Mouse (Mus musculus) stomach, embryonic 14.5 days (tissue): ENCODE data around the gene Chaf1a. TPM values are rescaled to one million over a fixed set of nuclear protein-coding genes. Genes with fewer than 3 reads are reported as not detected.
A peak's percentile ranks its signal among the peaks of the same experiment; 100 is the strongest.

ENCODE experiments used
- ATAC-seq: fragments of 200-750 bp; cut with Nextera tagmentation; 2 replicates; pipeline ENCODE4 v1.8.0; 2017; ENCODE audit warnings: low read depth, moderate TSS enrichment; ENCODE audit not compliant: insufficient number of reproducible peaks, insufficient read depth, low FRiP score
- H3K27ac ChIP-seq: fragments of 300-500 bp; sonication (generic); 2 replicates; pipeline ENCODE4 v1.5.1; 2014; ENCODE audit warnings: mild to moderate bottlenecking, low read length, moderate library complexity, mixed read lengths
- H3K27me3 ChIP-seq: fragments of 300-500 bp; sonication (generic); 2 replicates; pipeline ENCODE4 v1.6.1; 2014; ENCODE audit warnings: low read length, control low read depth, mixed read lengths; ENCODE audit not compliant: control insufficient read depth, insufficient read depth
- H3K36me3 ChIP-seq: fragments of 300-500 bp; sonication (generic); 2 replicates; pipeline ENCODE4 v1.6.1; 2014; ENCODE audit warnings: mild to moderate bottlenecking, control low read depth, low read length, moderate library complexity, mixed read lengths; ENCODE audit not compliant: control insufficient read depth, insufficient read depth
- H3K4me1 ChIP-seq: fragments of 300-500 bp; sonication (generic); 2 replicates; pipeline ENCODE4 v1.6.1; 2014; ENCODE audit warnings: low read length, control low read depth, mixed read lengths; ENCODE audit not compliant: control insufficient read depth, insufficient read depth
- H3K4me2 ChIP-seq: fragments of 300-500 bp; sonication (generic); replicated peaks from 2 replicates; pipeline ENCODE4 v1.6.1; 2014; ENCODE audit warnings: low read depth, low read length, control low read depth
- H3K4me3 ChIP-seq: fragments of 300-500 bp; sonication (generic); 2 replicates; pipeline ENCODE4 v1.5.1; 2014; ENCODE audit warnings: low read depth, low read length, control low read depth
- H3K9ac ChIP-seq: fragments of 300-500 bp; sonication (generic); replicated peaks from 2 replicates; pipeline ENCODE4 v1.6.1; 2014; ENCODE audit warnings: low read depth, mild to moderate bottlenecking, control low read depth, low read length, moderate library complexity, mixed read lengths
- H3K9me3 ChIP-seq: fragments of 300-500 bp; sonication (generic); 2 replicates; pipeline ENCODE4 v1.6.1; 2016; ENCODE audit warnings: low read depth, low read length, control low read depth; ENCODE audit not compliant: control insufficient read depth
- WGBS: fragments of 180-500 bp; shearing (Covaris S2); extraction: QIAGEN DNeasy Blood & Tissue Kit; methylation state at CpG from one replicate; pipeline ENCODE4 v1.1.7; 2014; 5-methylcytosine and 5-hydroxymethylcytosine counted together
- polyA plus RNA-seq: library from polyadenylated mRNA; unstranded; fragments of >200 nt; fragmentation: Nextera tagmentation; extraction: Ambion mirVana; gene quantifications from 2 replicates; pipeline ENCODE4 v1.2.1, GENCODE M21; 2014

Gene Chaf1a
- polyA plus RNA-seq, 1 experiment from 2014 or later = 19.2 TPM

DNA sequence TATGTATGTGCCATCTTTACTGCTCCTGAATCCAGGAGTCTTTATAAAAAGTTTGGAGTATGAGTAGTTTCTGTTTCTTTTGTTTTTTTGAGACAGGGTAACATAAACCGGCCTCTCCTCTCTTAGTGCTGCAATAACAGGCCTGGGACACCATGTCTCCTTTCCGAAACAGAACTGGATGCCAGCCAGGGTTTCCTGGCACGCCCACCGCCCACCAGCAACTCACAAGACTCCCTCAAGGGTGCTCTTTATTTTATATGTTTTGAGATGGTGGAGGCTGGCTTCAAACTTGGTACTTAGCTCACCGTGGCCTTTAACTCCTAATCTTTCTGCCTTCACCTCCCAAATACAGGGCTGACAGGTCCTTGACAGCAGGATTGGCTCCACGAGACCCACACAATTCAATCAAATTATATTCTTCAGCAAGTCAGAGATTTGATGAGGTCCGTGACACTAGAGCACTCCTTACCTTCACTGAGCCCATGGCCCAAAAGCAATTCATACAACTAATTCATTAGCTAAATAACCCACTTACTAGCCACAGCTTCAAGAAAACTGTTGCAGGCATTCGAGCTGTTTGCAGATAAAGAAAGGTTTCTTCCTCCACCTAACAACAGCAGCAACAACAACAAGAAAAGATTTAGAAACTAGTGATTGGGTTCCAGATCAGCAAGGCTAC lies 1.5 kb upstream of the Chaf1a start:
- ATAC-seq = no peak
- Histone ChIP-seq H3K4me3 (no peak overlapping the region), H3K4me1 (peaks cover 24% of the 10 kb centered on the region), H3K9ac (no peak overlapping the region), H3K27ac (no peak overlapping the region), H3K36me3 (peaks cover 12% of the 10 kb centered on the region), H3K9me3 (no peaks in the 10 kb centered on the region), H3K4me2 (no peak overlapping the region), H3K27me3 (no peaks in the 10 kb centered on the region)
- 84% methylated on average over 8 of the region's 8 CpGs for WGBS

DNA sequence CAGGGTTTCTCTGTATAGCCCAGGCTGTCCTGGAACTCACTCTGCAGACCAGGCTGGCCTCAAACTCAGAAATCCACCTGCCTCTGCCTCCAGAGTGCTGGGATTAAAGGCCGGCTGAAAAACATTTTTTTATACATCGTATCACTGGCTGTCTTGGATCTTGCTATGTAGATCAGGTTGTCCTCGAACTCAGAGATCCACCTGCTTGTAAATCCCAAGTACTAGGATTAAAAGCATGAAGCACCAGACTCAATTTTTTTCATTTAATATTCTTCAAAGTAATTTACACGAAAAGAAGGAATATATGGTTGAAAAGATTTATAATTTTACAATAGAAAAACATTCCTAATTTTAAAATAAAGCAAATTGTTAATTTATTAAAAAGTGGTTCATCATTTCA lies 894 bp upstream of the Chaf1a start:
- H3K27me3 ChIP-seq = no peaks in the 10 kb centered on the region
- peaks cover 24% of the 10 kb centered on the region for H3K4me1 ChIP-seq
- H3K4me3 ChIP-seq = peak overlapping the region; percentile 79; the same call in 1 of the 2 replicates
- H3K9ac ChIP-seq = no peak overlapping the region
- H3K27ac ChIP-seq = no peak overlapping the region
- H3K9me3 ChIP-seq = no peaks in the 10 kb centered on the region
- peaks cover 10% of the 10 kb centered on the region for H3K36me3 ChIP-seq
- ATAC-seq = no peak
- peak overlapping the region; percentile 31 for H3K4me2 ChIP-seq
- WGBS = 77% methylated on average over 4 of the region's 4 CpGs

DNA sequence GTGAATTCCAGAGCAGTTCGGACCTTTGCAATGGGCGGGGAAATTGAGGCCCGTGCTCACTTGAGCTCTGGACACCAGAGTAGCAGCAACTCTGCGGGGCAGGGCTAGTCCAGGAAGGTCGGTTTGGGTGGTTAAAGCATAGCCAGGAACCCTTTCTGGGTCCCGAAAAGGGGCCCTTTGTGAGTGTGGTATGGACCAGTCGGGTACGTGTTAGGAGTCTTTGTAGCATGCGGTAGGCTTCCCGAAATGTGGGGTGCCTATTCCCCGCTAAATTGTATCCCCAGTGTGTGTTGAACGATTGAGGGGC lies 571 bp downstream of the Chaf1a start:
- Histone ChIP-seq H3K4me3 (peak overlapping the region; percentile 79), H3K9ac (peak overlapping the region; percentile 87), H3K4me2 (peak overlapping the region; percentile 79), H3K4me1 (peaks cover 10% of the 10 kb centered on the region; the same call in 1 of the 2 replicates), H3K27me3 (no peaks in the 10 kb centered on the region), H3K27ac (peak overlapping the region; percentile 86), H3K9me3 (no peaks in the 10 kb centered on the region), H3K36me3 (peaks cover 14% of the 10 kb centered on the region)
- ATAC-seq = no peak
- 2% methylated on average over 12 of the region's 12 CpGs for WGBS

DNA sequence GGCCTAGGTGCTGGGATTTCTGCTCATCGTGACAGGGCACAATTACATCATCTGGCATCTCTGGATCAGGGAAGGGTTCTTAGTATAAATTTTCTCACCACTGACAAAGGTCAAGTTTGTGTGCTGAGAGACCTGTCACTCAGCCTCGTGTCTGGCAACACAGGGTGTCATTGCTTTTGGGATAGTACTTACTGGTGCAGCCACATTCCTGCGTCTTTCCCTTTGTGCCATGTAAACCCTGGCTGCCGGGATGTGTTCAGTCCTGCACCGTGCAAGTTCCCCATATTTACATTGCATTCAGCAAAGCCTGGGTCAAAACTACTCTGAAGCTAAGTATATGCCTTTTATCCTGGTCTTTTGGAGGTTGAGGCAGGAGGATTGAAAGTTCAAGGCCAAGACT lies 11.1 kb downstream of the Chaf1a start:
- Histone ChIP-seq H3K4me2 (no peak overlapping the region), H3K27me3 (no peaks in the 10 kb centered on the region), H3K36me3 (peaks cover 50% of the 10 kb centered on the region), H3K4me3 (no peak overlapping the region), H3K4me1 (no peaks in the 10 kb centered on the region), H3K27ac (no peak overlapping the region), H3K9me3 (no peaks in the 10 kb centered on the region), H3K9ac (no peak overlapping the region)
- ATAC-seq = no peak; the same call in 1 of the 2 replicates
- WGBS = 73% methylated on average over 5 of the region's 5 CpGs

DNA sequence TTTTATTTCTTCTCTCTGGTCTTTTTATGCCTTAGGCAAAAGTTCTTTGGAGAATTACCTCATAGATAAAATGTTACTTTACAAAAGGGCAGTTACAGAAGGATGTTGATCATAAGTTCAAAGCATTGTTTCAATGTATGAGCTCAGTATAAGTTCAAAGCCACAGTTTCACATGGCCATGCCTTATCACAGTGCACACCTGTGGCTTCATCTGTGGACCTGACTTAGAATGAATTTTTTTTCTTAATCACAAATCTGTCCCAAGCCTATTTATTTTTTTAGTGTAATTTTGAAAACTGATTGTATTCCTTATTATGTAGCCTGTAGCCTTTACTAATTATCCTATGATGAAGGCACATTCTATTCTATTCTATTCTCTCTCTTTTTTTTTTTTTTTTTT lies 14.7 kb downstream of the Chaf1a start:
- H3K36me3 ChIP-seq = peaks cover 50% of the 10 kb centered on the region

DNA sequence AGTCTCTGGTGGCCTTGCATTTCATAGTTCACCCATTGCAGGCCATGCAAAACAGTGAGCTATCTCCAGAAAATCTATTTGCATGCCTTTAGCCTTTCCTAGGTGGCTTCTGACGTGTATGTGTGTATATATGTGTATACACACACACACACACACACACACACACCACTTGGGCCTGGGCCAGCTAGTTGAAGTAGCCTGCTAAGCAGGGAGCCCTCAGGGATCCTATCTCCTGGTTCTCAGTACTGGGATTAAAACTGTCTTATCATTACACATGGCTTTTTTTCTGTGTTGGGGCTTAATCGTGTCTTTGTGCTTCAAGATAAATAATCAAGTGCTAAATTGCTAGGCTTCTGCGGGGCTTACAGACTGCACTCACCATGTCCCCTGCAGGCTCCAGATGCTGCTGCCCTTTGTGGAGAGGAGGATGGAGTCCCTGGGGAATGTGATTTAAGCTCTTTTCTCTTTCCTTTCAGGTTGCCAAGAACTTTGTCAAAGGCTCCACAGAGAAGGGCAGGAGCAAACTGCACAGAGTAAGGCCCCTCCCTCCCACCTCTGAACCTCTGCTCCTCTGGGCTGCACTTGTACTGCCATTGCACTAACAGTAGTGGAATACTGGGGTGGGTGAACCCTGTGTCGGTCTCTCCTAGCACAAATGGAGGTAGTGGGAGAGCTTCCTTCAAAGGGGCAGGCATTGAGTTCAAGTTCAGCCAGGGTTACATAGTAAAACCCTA lies 15.9 kb downstream of the Chaf1a start:
- Histone ChIP-seq H3K4me3 (no peak overlapping the region), H3K4me2 (no peak overlapping the region), H3K36me3 (peaks cover 54% of the 10 kb centered on the region), H3K4me1 (no peaks in the 10 kb centered on the region), H3K27ac (no peak overlapping the region), H3K9me3 (no peaks in the 10 kb centered on the region), H3K27me3 (no peaks in the 10 kb centered on the region), H3K9ac (no peak overlapping the region)
- no peak for ATAC-seq
- 69% methylated on average over 4 of the region's 4 CpGs for WGBS

More for the DNA sequence above, 14.7 kb downstream of the Chaf1a start:
- no peak for ATAC-seq
- Histone ChIP-seq H3K9me3 (no peaks in the 10 kb centered on the region), H3K27me3 (no peaks in the 10 kb centered on the region), H3K4me3 (no peak overlapping the region), H3K4me1 (no peaks in the 10 kb centered on the region), H3K9ac (no peak overlapping the region), H3K27ac (no peak overlapping the region), H3K4me2 (no peak overlapping the region)

DNA sequence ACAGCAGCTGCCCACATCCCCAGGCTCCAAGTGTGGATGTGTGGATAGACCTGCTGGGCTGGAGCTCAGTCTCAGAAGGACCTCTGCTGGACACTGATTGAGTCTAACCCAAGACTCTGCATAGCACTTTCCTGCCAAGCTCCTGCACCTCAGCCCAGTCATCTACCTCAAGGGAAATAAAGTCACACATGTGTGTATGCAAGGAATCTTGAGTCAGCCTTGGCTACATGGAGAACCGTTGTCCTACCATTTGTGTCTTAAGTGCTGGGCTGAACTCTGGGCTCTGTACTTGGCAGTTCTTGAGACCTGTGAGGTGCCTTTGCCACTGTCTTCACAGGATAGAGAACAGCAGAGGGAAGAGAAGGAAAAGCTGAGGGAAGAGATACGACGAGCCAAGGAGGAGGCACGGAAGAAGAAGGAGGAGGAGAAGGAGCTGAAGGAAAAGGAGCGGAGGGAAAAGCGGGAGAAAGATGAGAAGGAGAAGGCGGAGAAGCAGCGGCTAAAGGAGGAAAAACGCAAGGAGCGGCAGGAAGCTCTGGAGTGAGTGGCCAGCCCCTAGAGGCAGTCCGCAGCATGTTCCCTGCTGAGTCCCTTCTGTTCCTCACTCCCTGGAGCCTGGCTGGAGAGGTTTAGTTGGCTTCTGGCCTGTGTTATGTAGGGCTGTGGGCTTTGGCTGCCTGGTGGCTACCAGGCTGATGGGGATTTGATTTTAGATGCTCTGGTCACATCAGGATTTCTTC lies 17.3 kb downstream of the Chaf1a start:
- WGBS = 85% methylated on average over 11 of the region's 11 CpGs
- Histone ChIP-seq H3K4me2 (no peak overlapping the region), H3K36me3 (peaks cover 59% of the 10 kb centered on the region), H3K9ac (no peak overlapping the region), H3K4me3 (no peak overlapping the region), H3K4me1 (no peaks in the 10 kb centered on the region), H3K27ac (no peak overlapping the region), H3K9me3 (no peaks in the 10 kb centered on the region), H3K27me3 (no peaks in the 10 kb centered on the region)
- no peak for ATAC-seq

DNA sequence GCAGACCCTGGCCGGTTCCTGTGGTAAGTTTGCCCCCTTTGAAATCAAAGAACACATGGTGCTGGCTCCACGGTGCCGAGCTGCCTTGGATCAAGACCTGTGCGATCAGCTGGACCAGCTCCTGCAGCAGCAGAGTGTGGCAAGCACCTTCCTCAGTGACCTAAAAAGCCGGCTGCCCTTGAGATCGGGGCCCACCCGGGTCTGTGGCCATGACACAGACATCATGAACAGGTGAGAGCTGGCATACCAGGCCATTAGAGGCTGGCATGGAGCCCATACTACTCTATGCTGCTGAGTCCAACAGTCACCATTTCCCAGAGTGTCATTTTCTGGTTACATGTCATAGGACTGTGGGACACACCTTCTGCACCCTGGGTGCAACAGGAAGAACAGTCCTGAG lies 21.8 kb downstream of the Chaf1a start:
- ATAC-seq = no peak
- WGBS = 91% methylated on average over 7 of the region's 7 CpGs
- Histone ChIP-seq H3K9me3 (no peaks in the 10 kb centered on the region), H3K4me2 (no peak overlapping the region), H3K4me3 (no peak overlapping the region), H3K27ac (no peak overlapping the region), H3K36me3 (peaks cover 89% of the 10 kb centered on the region), H3K27me3 (no peaks in the 10 kb centered on the region), H3K9ac (no peak overlapping the region), H3K4me1 (no peaks in the 10 kb centered on the region)
